Mouse (Mus musculus): ENCODE measurements around the gene Zfc3h1. TPM values are rescaled to one million over a fixed set of nuclear protein-coding genes. Genes with fewer than 3 reads are reported as not detected.

Gene Zfc3h1
- total RNA-seq, 4 experiments from 2014 or later: 11.2 to 14.3 (median 13.8) TPM

- DNase-seq (ENCODE audit: low spot score): no peak
These were observed 91.7 kb downstream of the Zfc3h1 start for GRCm38 (mm10) chr10:115476506-115476905.

- no peak for DNase-seq (ENCODE audit: low spot score)
These were observed 93.8 kb downstream of the Zfc3h1 start for GRCm38 (mm10) chr10:115478441-115479141.

Other genes with a start within 250 kb of the Zfc3h1 start
- not detected for gene Tph2, start 199.9 kb upstream of the Zfc3h1 start, total RNA-seq (2022)
- 10 to 100 TPM; 40.3 to 59.3 (median 47.3) TPM for gene Tbc1d15, start 133.5 kb upstream of the Zfc3h1 start, total RNA-seq (2022)
- 10 to 100 TPM; 74.8 to 90.9 (median 80.1) TPM for gene Rab21, start 69.4 kb upstream of the Zfc3h1 start, total RNA-seq (2022)
- gene Tmem19, start 22.5 kb upstream of the Zfc3h1 start, total RNA-seq (2022): 10 to 100 TPM in 3 of 4 experiments, 1 to 10 TPM in 1; 9.9 to 12.7 (median 11.3) TPM
- gene Thap2, start 516 bp upstream of the Zfc3h1 start, total RNA-seq (2022): 10 to 100 TPM in 1 of 4 experiments, 1 to 10 TPM in 3; 5.2 to 10.6 (median 7.1) TPM
- gene A930009A15Rik, start 185.0 kb downstream of the Zfc3h1 start, total RNA-seq (2022): not detected
- gene Lgr5, start 202.8 kb downstream of the Zfc3h1 start, total RNA-seq (2022): not detected

Measured in heart, adult 8-10 months (tissue).